8 mouse cellular contexts compared by ENCODE assay signal in the genomic region with DNA sequence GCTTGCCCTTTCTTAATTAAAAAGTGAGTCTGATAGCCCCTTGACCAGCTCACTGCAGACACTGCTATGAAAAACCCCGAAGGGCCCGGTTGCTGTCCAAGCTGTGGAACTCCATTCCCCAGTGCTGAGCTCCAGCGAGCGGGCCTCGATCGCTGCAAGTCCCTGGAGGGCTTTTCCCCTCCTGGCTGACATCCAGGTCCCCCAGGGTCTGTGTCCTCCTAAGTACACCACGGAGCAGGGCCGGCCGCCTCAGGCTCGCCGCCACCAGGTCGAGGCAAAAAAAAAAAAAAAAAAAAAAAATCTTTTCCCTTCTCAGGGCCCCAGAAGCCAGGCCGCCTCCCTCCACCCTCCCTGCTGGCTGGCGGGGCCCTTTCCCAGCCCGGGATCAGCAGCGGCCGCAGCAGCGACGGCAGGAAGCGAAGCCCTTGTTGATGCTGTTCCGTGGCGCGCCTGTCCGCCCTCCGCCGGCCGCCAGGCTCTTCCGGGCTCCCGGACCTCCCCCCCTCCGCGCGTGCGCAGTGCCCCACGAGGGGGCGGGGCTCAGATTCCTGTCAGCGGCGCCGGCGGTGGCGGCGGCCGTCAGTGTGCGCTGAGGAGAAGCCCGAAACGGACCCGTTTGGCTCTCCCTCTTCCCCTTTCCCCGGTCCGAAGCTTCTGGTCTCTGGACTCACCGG. TPM values are rescaled to one million over a fixed set of nuclear protein-coding genes. Genes with fewer than 3 reads are reported as not detected.
DNase-seq lines count a peak whose midpoint lies in the region; ATAC-seq and TF ChIP-seq lines count a peak whose summit lies in the region.

A gene (plus strand): TSS at position 543 of the 674 bp plus-strand sequence.

- H3K9ac ChIP-seq in forebrain, embryonic 13.5 days, result peak within 1 kb of the TSS; percentile 93
- H3K9ac ChIP-seq in liver, postnatal 0 days (replicated peaks), result peak within 1 kb of the TSS; percentile 96
- peak within 1 kb of the TSS; percentile 88 for H3K9ac ChIP-seq in neural tube, embryonic 14.5 days (replicated peaks; ENCODE audit: low read depth, low read length)

- no peak for TF ChIP-seq CTCF in E14TG2a.4 (conservative IDR thresholded peaks at IDR 0.05; ENCODE audit: low read length)
- no peak for TF ChIP-seq CTCF in liver, postnatal 0 days (IDR thresholded peaks at IDR 0.05; ENCODE audit: low read depth)

- H3K27me3 ChIP-seq in E14TG2a.4 (ENCODE audit: insufficient read depth, low read length), result no peaks in the 10 kb centered on the region
- H3K27me3 ChIP-seq in forebrain, embryonic 13.5 days, result no peaks in the 10 kb centered on the region
- no peaks in the 10 kb centered on the region for H3K27me3 ChIP-seq in liver, postnatal 0 days (ENCODE audit: insufficient read depth, low read length)
- no peaks in the 10 kb centered on the region; the same call in 1 of the 2 replicates for H3K27me3 ChIP-seq in neural tube, embryonic 14.5 days (ENCODE audit: control insufficient read depth, insufficient read depth, low read length)

- H3K9me3 ChIP-seq in E14TG2a.4 (ENCODE audit: low read length), result no peaks in the 10 kb centered on the region
- H3K9me3 ChIP-seq in forebrain, embryonic 13.5 days (replicated peaks), result no peaks in the 10 kb centered on the region
- no peaks in the 10 kb centered on the region for H3K9me3 ChIP-seq in liver, postnatal 0 days (ENCODE audit: low read length)
- H3K9me3 ChIP-seq in neural tube, embryonic 14.5 days (ENCODE audit: control insufficient read depth, low read length), result no peaks in the 10 kb centered on the region

- H3K27ac ChIP-seq in forebrain, embryonic 13.5 days, result peak within 1 kb of the TSS; percentile 93
- peak within 1 kb of the TSS; percentile 98 for H3K27ac ChIP-seq in liver, postnatal 0 days (ENCODE audit: low read depth)
- peak within 1 kb of the TSS; percentile 90 for H3K27ac ChIP-seq in neural tube, embryonic 14.5 days (ENCODE audit: low read depth, low read length)

- no peak for TF ChIP-seq EP300 in liver, postnatal 0 days (IDR thresholded peaks at IDR 0.05; ENCODE audit: low read depth)

- under 1% methylated on average over 43 of the region's 49 CpGs for WGBS in forebrain, embryonic 13.5 days
- under 1% methylated on average over 49 of the region's 49 CpGs for WGBS in large intestine, adult 2 months
- under 1% methylated on average over 49 of the region's 49 CpGs for WGBS in liver, postnatal 0 days (ENCODE audit: insufficient replicate concordance)
- under 1% methylated on average over 30 of the region's 49 CpGs for WGBS in neural tube, embryonic 14.5 days

- peak within 1 kb of the TSS; percentile 98 for H3K4me3 ChIP-seq in E14TG2a.4 (replicated peaks; ENCODE audit: low read length)
- H3K4me3 ChIP-seq in forebrain, embryonic 13.5 days, result peak within 1 kb of the TSS; percentile 92
- H3K4me3 ChIP-seq in liver, postnatal 0 days (ENCODE audit: low read depth, low read length), result peak within 1 kb of the TSS; percentile 95
- peak within 1 kb of the TSS; percentile 69 for H3K4me3 ChIP-seq in neural tube, embryonic 14.5 days (ENCODE audit: low read depth, low read length)

- DNase-seq in c-Kit-positive CD71-positive TER-119-positive erythroid progenitor cells, embryonic 14.5 days (ENCODE audit: low spot score), result peak; percentile 93
- peak; percentile 99 to 100 for DNase-seq in heart, postnatal 10 days
- peak; percentile 57 for DNase-seq in large intestine, adult 2 months (ENCODE audit: low read depth, low spot score)
- DNase-seq in liver, postnatal 0 days, result peak; percentile 99
- peak; percentile 98 for DNase-seq in testis, postnatal 10 days (ENCODE audit: low spot score)

- peak; percentile 94 for ATAC-seq in forebrain, embryonic 13.5 days
- peak; percentile 92 for ATAC-seq in liver, postnatal 0 days
- ATAC-seq in neural tube, embryonic 14.5 days (ENCODE audit: low read depth), result peak; percentile 94

- intact Hi-C loops in heart, postnatal 10 days (cut with DNase I), result loop anchor here (5.0 kb wide), 1 partner anchor 86 kb away; no protein-coding TSS in a partner anchor

- H3K4me2 ChIP-seq in forebrain, embryonic 13.5 days, result peak within 1 kb of the TSS; percentile 65
- peak within 1 kb of the TSS; percentile 87 for H3K4me2 ChIP-seq in liver, postnatal 0 days (ENCODE audit: low read depth, low read length)
- peak within 1 kb of the TSS; percentile 50 for H3K4me2 ChIP-seq in neural tube, embryonic 14.5 days (ENCODE audit: low read depth, low read length)

- H3K4me1 ChIP-seq in E14TG2a.4 (replicated peaks; ENCODE audit: low read depth, low read length), result peaks cover 49% of the 10 kb centered on the region
- peaks cover 16% of the 10 kb centered on the region for H3K4me1 ChIP-seq in forebrain, embryonic 13.5 days
- peaks cover 3% of the 10 kb centered on the region; the same call in 1 of the 2 replicates for H3K4me1 ChIP-seq in liver, postnatal 0 days (ENCODE audit: insufficient read depth)
- H3K4me1 ChIP-seq in neural tube, embryonic 14.5 days (ENCODE audit: control insufficient read depth, insufficient read depth, low read length), result peaks cover 15% of the 10 kb centered on the region

- peaks cover 3% of the 10 kb centered on the region; the same call in 1 of the 2 replicates for H3K36me3 ChIP-seq in E14TG2a.4 (ENCODE audit: insufficient read depth, low read length)
- H3K36me3 ChIP-seq in forebrain, embryonic 13.5 days (ENCODE audit: poor library complexity, severe bottlenecking), result no peaks in the 10 kb centered on the region
- H3K36me3 ChIP-seq in liver, postnatal 0 days (replicated peaks; ENCODE audit: insufficient read depth, low read length), result no peaks in the 10 kb centered on the region; the same call in 1 of the 2 replicates
- H3K36me3 ChIP-seq in neural tube, embryonic 14.5 days (ENCODE audit: control insufficient read depth, insufficient read depth, low read length), result no peaks in the 10 kb centered on the region

RNA-seq across cellular contexts. Expression of the gene that starts here (rescaled TPM):
- polyA plus RNA-seq in forebrain, embryonic 13.5 days (2015; fragmentation: Nextera tagmentation; extraction: Ambion mirVana), result 9.9 and 10.2 TPM in 2 replicates
- total RNA-seq in heart, postnatal 10 days (2021), result 10 to 100 TPM; 37.9 to 43.0 TPM
- polyA plus RNA-seq in large intestine, adult 2 months (2012; rRNA removed), result 5.8 and 13.8 TPM in 2 replicates
- 1.6 and 1.7 TPM in 2 replicates for polyA plus RNA-seq in liver, postnatal 0 days (2015; fragmentation: Nextera tagmentation; extraction: Ambion mirVana)
- 15.7 and 16.7 TPM in 2 replicates for polyA plus RNA-seq in neural tube, embryonic 14.5 days (2014; fragmentation: Nextera tagmentation; extraction: Ambion mirVana)

Comparison
In these comparisons a context has a peak if more than half of its experiments do, and no peak if none do; other contexts are left out.
1. Peak in every context shown above with its lines: DNase-seq, ATAC-seq, H3K4me3 ChIP-seq and H3K27ac ChIP-seq.